Mouse (Mus musculus) ES-E14 (cell line): Measurements from ENCODE around the gene Snrpd2. TPM values are rescaled to one million over a fixed set of nuclear protein-coding genes. Genes with fewer than 3 reads are reported as not detected.

Experiments used
- DNase-seq: peaks from one replicate; pipeline ENCODE4 v3.0.0-alpha.2; 2013; ENCODE audit warnings: low read depth, low spot score
- H3K27ac ChIP-seq: 2 replicates; pipeline ENCODE4 v1.5.1; 2012; ENCODE audit warnings: low read depth, mild to moderate bottlenecking, low read length, moderate library complexity, mixed read lengths; ENCODE audit not compliant: poor library complexity, insufficient read depth, severe bottlenecking
- H3K36me3 ChIP-seq: 2 replicates; pipeline ENCODE4 v1.6.1; 2012; ENCODE audit warnings: mild to moderate bottlenecking, low read length, moderate library complexity, mixed read lengths; ENCODE audit not compliant: control insufficient read depth, poor library complexity, insufficient read depth, severe bottlenecking
- H3K4me1 ChIP-seq, 2 experiments: fragments of 150-350 bp in 1 of 2; sonication (generic) in 1 of 2; 2 replicates each; pipeline ENCODE4 v1.6.1; 2012; ENCODE audit warnings: low read length in 2 of 2, mild to moderate bottlenecking in 1 of 2, mixed read lengths in 1 of 2; ENCODE audit not compliant: control insufficient read depth in 2 of 2, insufficient read depth in 2 of 2, poor library complexity in 1 of 2
- H3K4me3 ChIP-seq, 2 experiments: fragments of 150-350 bp in 1 of 2; sonication (generic) in 1 of 2; 2 replicates each; pipeline ENCODE4 v1.5.1; 2012; ENCODE audit warnings: low read length in 2 of 2, low read depth in 1 of 2, mild to moderate bottlenecking in 1 of 2, mixed read lengths in 1 of 2; ENCODE audit not compliant: insufficient read depth in 1 of 2, poor library complexity in 1 of 2, severe bottlenecking in 1 of 2
- H3K9ac ChIP-seq: 2 replicates; pipeline ENCODE4 v1.6.1; 2012; ENCODE audit warnings: low read depth, mild to moderate bottlenecking, low read length, mixed read lengths; ENCODE audit not compliant: poor library complexity, insufficient read depth, severe bottlenecking
- H3K9me3 ChIP-seq: fragments of 150-350 bp; sonication (generic); 2 replicates; pipeline ENCODE4 v1.6.1; 2012; ENCODE audit warnings: low read depth, mild to moderate bottlenecking, low read length; ENCODE audit not compliant: control insufficient read depth, insufficient read depth
- HCFC1 ChIP-seq: IDR thresholded peaks from 2 replicates; pipeline ENCODE4 v1.6.1; 2012; ENCODE audit warnings: low read length, inconsistent platforms, borderline replicate concordance; ENCODE audit not compliant: insufficient read depth
- ZC3H11A ChIP-seq: IDR thresholded peaks from 2 replicates; pipeline ENCODE4 v1.6.1; 2012; ENCODE audit warnings: low read depth, mild to moderate bottlenecking, inconsistent platforms, low read length, borderline replicate concordance
- ZNF384 ChIP-seq: IDR thresholded peaks from 2 replicates; pipeline ENCODE4 v1.6.1; 2012; ENCODE audit warnings: low read depth, low read length, inconsistent platforms
- in situ Hi-C, 2 experiments: fragments of 600-800 bp; cut with MboI; formaldehyde crosslinking; loops; one replicate each; pipeline ENCODE4 v1.15.1; 2025; ENCODE audit warnings: low sequenced_read_pairs in 2 of 2, inconsistent platforms in 1 of 2; ENCODE audit not compliant: unreplicated experiment in 2 of 2
- total RNA-seq: library from RNA; depleted of rRNA; stranded (reverse); fragments of 300-350 nt; gene quantifications from 2 replicates; pipeline ENCODE4 v1.2.3, GENCODE M21; 2012; rRNA removed

Gene Snrpd2
- total RNA-seq, 1 experiment: 355 TPM

GRCm38 (mm10) chr7:19202065-19202850 is 52.7 kb downstream of the Snrpd2 start:
- peak overlapping the region; percentile 78 for H3K27ac ChIP-seq
- H3K4me3 ChIP-seq: peak overlapping the region; percentile 2 to 64; a peak in 3 of 4 replicates
- peaks cover 3 to 18% of the 10 kb centered on the region in 2 experiments; a peak in 3 of 4 replicates for H3K4me1 ChIP-seq
- peak; percentile 87 for DNase-seq
- in situ Hi-C loops: no loop called here
- TF ChIP-seq HCFC1 (no peak), ZC3H11A (no peak), ZNF384 (no peak)
- H3K9me3 ChIP-seq: no peaks in the 10 kb centered on the region
- no peak overlapping the region; the same call in 1 of the 2 replicates for H3K9ac ChIP-seq
- peaks cover 7% of the 10 kb centered on the region; the same call in 1 of the 2 replicates for H3K36me3 ChIP-seq

Other genes starting within 250 kb of the Snrpd2 start
- 11.8 and 19.4 TPM in 2 replicates for gene Ccdc61, start 239.3 kb upstream of the Snrpd2 start, total RNA-seq
- gene Nova2, start 223.8 kb upstream of the Snrpd2 start, total RNA-seq: 0.79 and 0.80 TPM in 2 replicates
- gene Nanos2, start 162.3 kb upstream of the Snrpd2 start, total RNA-seq: not detected in 2 replicates
- 3.1 and 3.7 TPM in 2 replicates for gene Mypop, start 158.5 kb upstream of the Snrpd2 start, total RNA-seq
- 15.9 and 16.3 TPM in 2 replicates for gene Irf2bp1, start 145.7 kb upstream of the Snrpd2 start, total RNA-seq
- 1.6 and 1.7 TPM in 2 replicates for gene Foxa3, start 126.2 kb upstream of the Snrpd2 start, total RNA-seq
- 91.5 and 105 TPM in 2 replicates for gene Sympk, start 125.3 kb upstream of the Snrpd2 start, total RNA-seq
- 0.94 and 2.3 TPM in 2 replicates for gene Rsph6a, start 95.0 kb upstream of the Snrpd2 start, total RNA-seq
- gene Dmwd, start 73.5 kb upstream of the Snrpd2 start, total RNA-seq: 41.3 and 45.2 TPM in 2 replicates
- 32.6 and 34.1 TPM in 2 replicates for gene Dmpk, start 65.9 kb upstream of the Snrpd2 start, total RNA-seq
- 2.9 and 3.0 TPM in 2 replicates for gene Six5, start 55.1 kb upstream of the Snrpd2 start, total RNA-seq
- 1.2 and 1.9 TPM in 2 replicates for gene Gm4969, start 31.4 kb upstream of the Snrpd2 start, total RNA-seq
- gene Fbxo46, start 29.9 kb upstream of the Snrpd2 start, total RNA-seq: 19.5 and 27.1 TPM in 2 replicates
- gene Qpctl, start 431 bp upstream of the Snrpd2 start, total RNA-seq: 8.1 and 11.7 TPM in 2 replicates
- 1.5 and 3.6 TPM in 2 replicates for gene Gipr, start 16.4 kb downstream of the Snrpd2 start, total RNA-seq
- gene Eml2, start 26.7 kb downstream of the Snrpd2 start, total RNA-seq: 29.5 and 29.8 TPM in 2 replicates
- 3.8 TPM in 2 replicates for gene Gpr4, start 62.8 kb downstream of the Snrpd2 start, total RNA-seq
- gene Opa3, start 78.6 kb downstream of the Snrpd2 start, total RNA-seq: 12.6 and 15.8 TPM in 2 replicates
- gene Vasp, start 122.1 kb downstream of the Snrpd2 start, total RNA-seq: 92.5 and 108 TPM in 2 replicates
- 2.9 and 9.7 TPM in 2 replicates for gene Ppm1n, start 130.3 kb downstream of the Snrpd2 start, total RNA-seq
- gene Rtn2, start 132.9 kb downstream of the Snrpd2 start, total RNA-seq: 9.9 and 10.8 TPM in 2 replicates
- 5.8 and 6.3 TPM in 2 replicates for gene Fosb, start 160.3 kb downstream of the Snrpd2 start, total RNA-seq
- 48.0 and 53.2 TPM in 2 replicates for gene Ercc1, start 195.1 kb downstream of the Snrpd2 start, total RNA-seq
- gene Cd3eap, start 209.8 kb downstream of the Snrpd2 start, total RNA-seq: 18.3 and 26.7 TPM in 2 replicates
- gene Ppp1r13l, start 210.0 kb downstream of the Snrpd2 start, total RNA-seq: 5.3 and 7.4 TPM in 2 replicates
- gene Ercc2, start 232.3 kb downstream of the Snrpd2 start, total RNA-seq: 38.8 and 62.6 TPM in 2 replicates